Mouse (Mus musculus) kidney, adult 2 months (tissue): ENCODE results near the gene 1810010H24Rik.

Source experiments
- CTCF ChIP-seq: fragments of 200-500 bp; conservative IDR thresholded peaks from 2 replicates; pipeline ENCODE4 v1.5.1; 2011; ENCODE audit warnings: low read depth, mild to moderate bottlenecking, control low read depth, low read length, moderate library complexity, mixed read lengths; ENCODE audit not compliant: insufficient read depth, insufficient read length
- POLR2A ChIP-seq: fragments of 200-500 bp; IDR thresholded peaks from one replicate; pipeline ENCODE4 v1.6.1; 2011; ENCODE audit warnings: low read depth, low read length, control low read depth

DNA sequence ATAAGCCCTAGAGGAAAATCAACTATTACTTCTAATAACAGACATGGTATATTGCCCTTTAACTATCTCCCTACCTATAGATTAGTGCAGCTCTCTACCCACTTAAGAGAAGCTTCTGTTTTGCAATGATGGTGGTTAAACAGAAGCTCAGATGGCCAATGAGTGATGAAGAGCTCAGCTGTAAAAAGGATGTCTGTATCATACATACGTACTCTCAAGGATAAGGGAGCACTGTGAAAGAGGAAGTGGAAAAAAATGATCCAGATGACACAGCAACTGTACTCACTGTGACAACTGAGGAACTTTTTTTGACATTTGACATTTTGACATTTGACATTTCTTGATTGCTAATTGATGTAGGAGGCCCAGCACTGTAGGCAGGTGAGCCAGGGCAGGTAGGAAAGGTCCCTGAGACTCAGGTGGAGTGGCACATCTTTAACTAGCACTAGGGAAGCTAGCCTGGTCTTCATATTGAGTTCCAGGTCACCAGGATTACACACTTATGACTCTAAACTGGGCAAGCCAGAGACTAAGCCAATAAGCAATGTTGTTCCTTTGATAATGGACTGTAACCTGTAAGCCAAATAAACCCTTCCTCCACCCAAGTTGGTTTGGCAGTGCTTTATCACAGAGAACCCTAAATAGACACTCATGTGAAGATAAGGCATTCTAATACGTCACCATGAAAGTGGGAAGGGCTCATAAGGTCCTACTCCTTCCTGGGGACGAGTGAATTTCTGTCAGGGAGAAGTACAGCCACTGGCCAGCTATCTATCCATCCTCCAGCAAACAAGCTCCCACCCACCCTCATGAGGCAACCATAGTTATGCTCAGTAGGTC lies 31.0 kb upstream of the 1810010H24Rik start:
- TF ChIP-seq POLR2A (no peak), CTCF (no peak)
